Mouse (Mus musculus): ENCODE data around the gene Timm22.

Timm22 gene

GRCm38 (mm10) chr11:76436864-76437437 is 30.2 kb downstream of the Timm22 start:
- DNase-seq (ENCODE audit: low spot score): peak; percentile 67

- no peak for DNase-seq (ENCODE audit: low spot score)
Observed at GRCm38 (mm10) chr11:76439666-76440065, 32.9 kb downstream of the Timm22 start.

- DNase-seq (ENCODE audit: low spot score): no peak
Observed at GRCm38 (mm10) chr11:76445459-76445858, 38.7 kb downstream of the Timm22 start.

GRCm38 (mm10) chr11:76446251-76446650 is 39.5 kb downstream of the Timm22 start:
- no peak for DNase-seq (ENCODE audit: low spot score)

- peak; percentile 47 for DNase-seq (ENCODE audit: low spot score)
Observed at GRCm38 (mm10) chr11:76449520-76450201, 42.9 kb downstream of the Timm22 start.

GRCm38 (mm10) chr11:76450202-76450561 is 43.4 kb downstream of the Timm22 start:
- no peak for DNase-seq (ENCODE audit: low spot score)

GRCm38 (mm10) chr11:76454492-76454891 is 47.7 kb downstream of the Timm22 start:
- DNase-seq (ENCODE audit: low spot score): peak; percentile 70

GRCm38 (mm10) chr11:76456233-76456632 is 49.5 kb downstream of the Timm22 start:
- peak; percentile 87 for DNase-seq (ENCODE audit: low spot score)

GRCm38 (mm10) chr11:76456897-76457296 is 50.1 kb downstream of the Timm22 start:
- DNase-seq (ENCODE audit: low spot score): no peak

GRCm38 (mm10) chr11:76458730-76459129 is 52.0 kb downstream of the Timm22 start:
- no peak for DNase-seq (ENCODE audit: low spot score)

- no peak for DNase-seq (ENCODE audit: low spot score)
Observed at GRCm38 (mm10) chr11:76459489-76459888, 52.7 kb downstream of the Timm22 start.

- DNase-seq (ENCODE audit: low spot score): no peak
Observed at GRCm38 (mm10) chr11:76461201-76461600, 54.4 kb downstream of the Timm22 start.

- no peak for DNase-seq (ENCODE audit: low spot score)
Observed at GRCm38 (mm10) chr11:76461696-76462095, 54.9 kb downstream of the Timm22 start.

- no peak for DNase-seq (ENCODE audit: low spot score)
Observed at GRCm38 (mm10) chr11:76465879-76466278, 59.1 kb downstream of the Timm22 start.
